Mouse (Mus musculus): ENCODE results near the gene Gm30302. TPM values are rescaled to one million over a fixed set of nuclear protein-coding genes. Genes with fewer than 3 reads are reported as not detected.

Gm30302 gene
- 0.14 TPM in 1 of 2 replicates, not detected in the other for polyA plus RNA-seq (2014; fragmentation: Nextera tagmentation; extraction: Ambion mirVana)

DNA sequence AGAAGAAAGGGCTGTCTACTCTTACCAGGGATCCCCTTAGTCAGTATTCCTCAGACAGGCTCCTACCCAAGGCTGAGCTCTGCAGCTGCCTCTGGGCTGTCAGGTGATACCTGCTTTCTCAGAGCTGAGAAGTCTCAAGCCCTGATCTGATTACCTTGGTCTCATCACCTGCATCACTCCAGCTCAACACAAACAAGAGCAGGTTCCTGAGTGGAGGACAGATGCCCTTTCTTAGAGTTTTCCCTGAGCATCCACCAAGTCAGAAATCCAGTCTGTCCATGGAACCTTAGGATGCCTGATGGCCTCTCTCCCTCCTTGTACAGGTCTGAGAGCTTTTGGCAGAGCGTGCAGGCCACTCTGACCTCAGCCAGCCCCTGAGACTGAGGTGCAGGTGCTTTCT, at the start of gene Gm30302:
Gene Gm30302, minus strand, starts transcription at position 101 of the 400 bp plus-strand sequence.
- Histone ChIP-seq H3K9me3 (ENCODE audit: control insufficient read depth, low read length) (no peaks in the 10 kb centered on the region), H3K4me1 (replicated peaks; ENCODE audit: control insufficient read depth, insufficient read depth, low read length) (no peaks in the 10 kb centered on the region), H3K4me2 (no peak within 1 kb of the TSS), H3K9ac (ENCODE audit: low read depth, low read length) (no peak within 1 kb of the TSS), H3K27ac (ENCODE audit: low read depth, low read length) (no peak within 1 kb of the TSS), H3K36me3 (ENCODE audit: control insufficient read depth, insufficient read depth, low read length) (no peaks in the 10 kb centered on the region), H3K4me3 (ENCODE audit: low read depth, low read length) (no peak within 1 kb of the TSS), H3K27me3 (replicated peaks; ENCODE audit: control insufficient read depth, insufficient read depth, low read length) (no peaks in the 10 kb centered on the region)
- ATAC-seq (replicated peaks; ENCODE audit: low FRiP score) (no peak), DNase-seq (ENCODE audit: low spot score) (no peak)
- 83% methylated on average over 1 of the region's 1 CpGs for WGBS

DNA sequence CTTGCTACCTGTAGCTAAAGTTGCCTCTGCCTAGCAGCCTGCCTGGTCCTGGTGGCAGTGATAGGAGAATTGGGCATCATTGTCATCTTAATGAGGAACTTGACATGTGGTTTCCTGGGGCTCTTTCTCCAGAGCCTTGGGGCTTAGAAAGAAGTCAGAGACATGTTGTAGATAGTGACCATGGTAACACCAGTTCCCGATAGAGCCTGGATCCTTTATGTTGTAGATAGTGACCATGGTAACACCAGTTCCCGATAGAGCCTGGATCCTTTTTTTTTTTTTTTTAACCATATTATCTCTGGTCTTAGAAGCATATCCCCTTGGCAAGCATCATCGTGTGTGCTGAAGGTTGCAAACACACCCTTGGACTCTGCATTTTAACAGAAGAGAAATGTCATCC, 48.0 kb upstream of the Gm30302 start:
- Histone ChIP-seq H3K27me3 (replicated peaks; ENCODE audit: control insufficient read depth, insufficient read depth, low read length) (no peaks in the 10 kb centered on the region), H3K4me2 (no peak overlapping the region), H3K9ac (ENCODE audit: low read depth, low read length) (no peak overlapping the region), H3K36me3 (ENCODE audit: control insufficient read depth, insufficient read depth, low read length) (no peaks in the 10 kb centered on the region), H3K4me3 (ENCODE audit: low read depth, low read length) (no peak overlapping the region), H3K27ac (ENCODE audit: low read depth, low read length) (no peak overlapping the region), H3K4me1 (replicated peaks; ENCODE audit: control insufficient read depth, insufficient read depth, low read length) (no peaks in the 10 kb centered on the region), H3K9me3 (ENCODE audit: control insufficient read depth, low read length) (no peaks in the 10 kb centered on the region; the same call in 1 of the 2 replicates)
- 13% methylated on average over 3 of the region's 3 CpGs for WGBS
- DNase-seq (ENCODE audit: low spot score) (no peak), ATAC-seq (replicated peaks; ENCODE audit: low FRiP score) (no peak)

DNA sequence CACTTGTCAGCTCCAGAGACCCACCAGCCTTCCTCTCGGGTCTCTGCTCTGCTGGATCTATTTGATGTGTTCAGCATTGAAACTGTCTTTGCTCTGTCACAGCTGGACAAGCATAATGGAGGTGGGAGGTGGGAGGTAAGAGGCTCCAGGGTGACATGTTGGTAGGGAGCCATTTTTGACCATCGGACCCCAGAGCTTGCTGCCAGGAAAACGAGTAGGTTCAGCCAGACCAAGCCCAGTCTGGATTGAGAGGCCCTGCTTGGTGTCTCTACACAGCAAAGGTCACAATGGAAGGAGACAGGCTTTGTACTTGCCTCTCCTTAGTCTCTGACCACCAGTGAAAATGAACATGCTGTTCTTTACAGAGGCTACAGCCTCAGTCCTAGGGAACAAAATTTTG, 47.3 kb upstream of the Gm30302 start:
- Histone ChIP-seq H3K36me3 (ENCODE audit: control insufficient read depth, insufficient read depth, low read length) (no peaks in the 10 kb centered on the region), H3K27ac (ENCODE audit: low read depth, low read length) (no peak overlapping the region), H3K4me1 (replicated peaks; ENCODE audit: control insufficient read depth, insufficient read depth, low read length) (no peaks in the 10 kb centered on the region), H3K9ac (ENCODE audit: low read depth, low read length) (no peak overlapping the region), H3K4me2 (no peak overlapping the region), H3K27me3 (replicated peaks; ENCODE audit: control insufficient read depth, insufficient read depth, low read length) (no peaks in the 10 kb centered on the region), H3K4me3 (ENCODE audit: low read depth, low read length) (no peak overlapping the region), H3K9me3 (ENCODE audit: control insufficient read depth, low read length) (no peaks in the 10 kb centered on the region; the same call in 1 of the 2 replicates)
- DNase-seq (ENCODE audit: low spot score) (no peak), ATAC-seq (replicated peaks; ENCODE audit: low FRiP score) (no peak)
- WGBS = 60% methylated on average over 3 of the region's 3 CpGs

DNA sequence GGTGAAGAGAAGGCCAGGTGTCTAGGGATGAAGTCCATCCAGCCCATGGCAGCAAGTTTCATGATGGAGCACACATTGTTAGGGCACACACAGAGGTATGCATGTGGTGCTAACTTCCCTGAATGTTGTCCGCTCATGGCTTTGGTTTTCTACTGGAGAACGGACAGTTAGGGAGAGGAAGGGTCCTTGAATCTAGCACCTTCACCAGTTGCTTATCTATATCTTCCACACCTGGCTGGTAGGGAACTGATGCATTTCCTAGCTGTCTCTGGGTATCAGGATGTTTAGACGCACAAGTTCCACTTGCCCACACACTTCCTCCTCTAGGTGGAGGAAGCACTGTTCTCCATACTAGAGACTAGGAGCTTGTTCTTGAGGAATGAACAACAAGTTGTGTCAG, 46.9 kb upstream of the Gm30302 start:
- Histone ChIP-seq H3K4me1 (replicated peaks; ENCODE audit: control insufficient read depth, insufficient read depth, low read length) (no peaks in the 10 kb centered on the region), H3K4me3 (ENCODE audit: low read depth, low read length) (no peak overlapping the region), H3K4me2 (no peak overlapping the region), H3K36me3 (ENCODE audit: control insufficient read depth, insufficient read depth, low read length) (no peaks in the 10 kb centered on the region), H3K9ac (ENCODE audit: low read depth, low read length) (no peak overlapping the region), H3K9me3 (ENCODE audit: control insufficient read depth, low read length) (no peaks in the 10 kb centered on the region; the same call in 1 of the 2 replicates), H3K27ac (ENCODE audit: low read depth, low read length) (no peak overlapping the region), H3K27me3 (replicated peaks; ENCODE audit: control insufficient read depth, insufficient read depth, low read length) (no peaks in the 10 kb centered on the region)
- DNase-seq (ENCODE audit: low spot score) (no peak), ATAC-seq (replicated peaks; ENCODE audit: low FRiP score) (no peak)
- WGBS = 66% methylated on average over 3 of the region's 3 CpGs

DNA sequence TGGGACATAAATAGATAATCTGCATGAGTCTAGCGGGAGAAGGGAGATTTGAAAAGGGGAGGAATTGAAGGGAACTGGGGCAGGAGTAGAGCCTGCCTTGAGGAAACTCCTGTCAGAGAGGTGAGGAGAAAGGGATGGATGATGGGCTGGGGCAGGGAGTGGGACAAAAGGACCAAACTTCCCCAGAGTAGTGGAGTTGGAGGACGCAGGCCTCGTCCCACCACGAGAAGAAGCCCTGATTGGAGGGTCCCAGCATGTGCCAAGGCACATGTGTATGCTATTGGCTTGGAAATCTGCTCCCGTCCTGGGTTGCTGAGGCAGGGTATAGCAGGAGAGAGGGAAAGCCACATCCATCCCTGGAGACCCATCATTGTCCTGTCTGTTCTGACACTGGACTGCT, 45.3 kb upstream of the Gm30302 start:
- ATAC-seq (replicated peaks; ENCODE audit: low FRiP score) (no peak), DNase-seq (ENCODE audit: low spot score) (no peak)
- Histone ChIP-seq H3K27ac (ENCODE audit: low read depth, low read length) (no peak overlapping the region), H3K9me3 (ENCODE audit: control insufficient read depth, low read length) (no peaks in the 10 kb centered on the region; the same call in 1 of the 2 replicates), H3K27me3 (replicated peaks; ENCODE audit: control insufficient read depth, insufficient read depth, low read length) (no peaks in the 10 kb centered on the region), H3K4me1 (replicated peaks; ENCODE audit: control insufficient read depth, insufficient read depth, low read length) (no peaks in the 10 kb centered on the region), H3K9ac (ENCODE audit: low read depth, low read length) (no peak overlapping the region), H3K4me2 (no peak overlapping the region), H3K36me3 (ENCODE audit: control insufficient read depth, insufficient read depth, low read length) (no peaks in the 10 kb centered on the region), H3K4me3 (ENCODE audit: low read depth, low read length) (no peak overlapping the region)
- 75% methylated on average over 5 of the region's 5 CpGs for WGBS

DNA sequence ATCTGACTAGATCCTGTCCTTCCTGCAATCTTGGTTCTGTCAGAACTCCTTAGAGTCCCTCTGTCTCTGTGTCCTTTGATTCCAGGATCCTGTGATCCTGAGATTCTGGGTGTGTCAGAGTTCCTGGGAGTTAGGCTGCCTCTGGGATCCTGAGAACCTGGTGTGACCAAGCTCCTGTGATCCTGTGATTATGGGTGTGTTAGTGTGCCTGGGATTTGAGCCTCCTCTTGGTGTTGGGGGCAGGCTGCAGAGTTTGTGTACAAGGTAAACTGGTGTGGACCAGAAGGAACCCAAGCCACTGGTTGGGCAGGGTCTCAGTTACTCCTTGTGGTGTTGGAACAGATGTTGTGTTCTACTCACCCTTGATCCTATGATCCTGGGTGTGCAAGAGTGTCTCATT, 42.4 kb upstream of the Gm30302 start:
- no peak overlapping the region for H3K4me2 ChIP-seq
- H3K9ac ChIP-seq (ENCODE audit: low read depth, low read length) = no peak overlapping the region
- DNase-seq (ENCODE audit: low spot score) (no peak), ATAC-seq (replicated peaks; ENCODE audit: low FRiP score) (no peak)
- no peak overlapping the region for H3K4me3 ChIP-seq (ENCODE audit: low read depth, low read length)
- H3K9me3 ChIP-seq (ENCODE audit: control insufficient read depth, low read length) = no peaks in the 10 kb centered on the region; the same call in 1 of the 2 replicates
- H3K36me3 ChIP-seq (ENCODE audit: control insufficient read depth, insufficient read depth, low read length) = no peaks in the 10 kb centered on the region
- H3K27me3 ChIP-seq (replicated peaks; ENCODE audit: control insufficient read depth, insufficient read depth, low read length) = no peaks in the 10 kb centered on the region
- H3K27ac ChIP-seq (ENCODE audit: low read depth, low read length) = no peak overlapping the region
- no peaks in the 10 kb centered on the region for H3K4me1 ChIP-seq (replicated peaks; ENCODE audit: control insufficient read depth, insufficient read depth, low read length)

DNA sequence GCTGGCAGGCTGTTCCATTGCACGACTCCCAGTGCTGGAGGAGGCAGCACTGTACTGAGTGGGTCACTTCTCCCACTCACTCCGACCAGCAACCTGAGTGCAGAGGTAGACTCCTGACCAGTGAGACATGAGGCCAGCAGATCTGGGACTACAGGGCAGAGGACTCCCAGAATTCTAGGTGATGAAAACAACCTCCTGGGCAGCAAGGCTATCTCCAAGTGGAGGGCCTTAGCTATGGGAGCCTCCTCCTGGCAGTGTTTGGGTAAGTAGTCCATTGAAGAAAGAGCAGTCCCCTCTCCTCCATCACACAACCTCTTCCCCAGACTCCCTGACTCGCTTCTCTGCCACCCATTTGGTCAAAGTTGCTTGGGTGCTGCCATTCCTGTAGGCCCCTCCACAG, 31.6 kb upstream of the Gm30302 start:
- WGBS = 75% methylated on average over 3 of the region's 3 CpGs

DNA sequence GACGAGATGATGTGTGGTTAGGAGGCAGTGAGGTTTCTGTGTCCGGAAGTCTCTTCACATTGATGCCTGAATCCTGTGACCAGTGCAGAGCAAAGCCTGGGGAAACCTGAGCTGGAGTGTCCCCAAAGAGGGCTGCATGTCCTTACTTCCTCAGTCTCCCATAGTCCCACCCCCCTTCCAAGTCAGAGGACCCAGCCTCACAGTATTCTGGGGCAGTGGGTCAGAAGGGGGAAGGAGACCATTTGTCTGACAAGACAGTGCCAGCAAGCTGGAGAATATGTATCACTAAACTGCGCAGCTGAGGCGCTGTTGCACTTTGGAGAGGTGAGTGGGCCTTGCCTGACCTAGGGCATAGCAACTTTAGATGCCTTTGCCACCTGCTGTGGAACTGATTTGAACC, 26.5 kb upstream of the Gm30302 start:
- 79% methylated on average over 4 of the region's 4 CpGs for WGBS
- Histone ChIP-seq H3K4me2 (no peak overlapping the region), H3K4me1 (replicated peaks; ENCODE audit: control insufficient read depth, insufficient read depth, low read length) (no peaks in the 10 kb centered on the region), H3K27ac (ENCODE audit: low read depth, low read length) (no peak overlapping the region), H3K9me3 (ENCODE audit: control insufficient read depth, low read length) (no peaks in the 10 kb centered on the region), H3K4me3 (ENCODE audit: low read depth, low read length) (no peak overlapping the region), H3K9ac (ENCODE audit: low read depth, low read length) (no peak overlapping the region), H3K36me3 (ENCODE audit: control insufficient read depth, insufficient read depth, low read length) (no peaks in the 10 kb centered on the region), H3K27me3 (replicated peaks; ENCODE audit: control insufficient read depth, insufficient read depth, low read length) (no peaks in the 10 kb centered on the region)
- ATAC-seq (replicated peaks; ENCODE audit: low FRiP score) (no peak), DNase-seq (ENCODE audit: low spot score) (peak; percentile 19)

More for the DNA sequence above, 31.6 kb upstream of the Gm30302 start:
- no peak overlapping the region for H3K27ac ChIP-seq (ENCODE audit: low read depth, low read length)
- no peaks in the 10 kb centered on the region for H3K9me3 ChIP-seq (ENCODE audit: control insufficient read depth, low read length)
- no peaks in the 10 kb centered on the region for H3K36me3 ChIP-seq (ENCODE audit: control insufficient read depth, insufficient read depth, low read length)
- no peaks in the 10 kb centered on the region for H3K4me1 ChIP-seq (replicated peaks; ENCODE audit: control insufficient read depth, insufficient read depth, low read length)
- no peak overlapping the region for H3K4me2 ChIP-seq
- ATAC-seq (replicated peaks; ENCODE audit: low FRiP score) (no peak), DNase-seq (ENCODE audit: low spot score) (no peak)
- no peaks in the 10 kb centered on the region for H3K27me3 ChIP-seq (replicated peaks; ENCODE audit: control insufficient read depth, insufficient read depth, low read length)
- H3K4me3 ChIP-seq (ENCODE audit: low read depth, low read length) = no peak overlapping the region
- H3K9ac ChIP-seq (ENCODE audit: low read depth, low read length) = no peak overlapping the region

DNA sequence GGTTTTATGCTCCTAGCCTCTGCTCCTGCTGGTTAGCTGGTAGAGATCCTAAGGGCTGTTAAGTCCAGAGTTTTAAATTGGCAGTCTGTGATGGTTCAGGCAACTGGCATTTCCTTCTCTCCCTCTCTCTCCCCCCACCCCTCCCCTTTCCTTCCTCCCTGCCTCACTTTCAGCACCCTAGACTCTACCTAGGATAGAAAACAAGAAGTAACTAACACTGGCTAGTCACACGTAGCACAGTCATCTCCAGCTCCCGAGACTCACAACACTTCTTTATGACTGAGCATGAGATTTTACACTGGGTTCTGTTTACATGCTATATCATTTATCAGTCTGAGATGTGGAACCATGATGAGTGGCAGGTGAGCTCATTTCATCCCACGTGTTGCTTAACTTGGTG, 16.2 kb upstream of the Gm30302 start:
- no peaks in the 10 kb centered on the region for H3K36me3 ChIP-seq (ENCODE audit: control insufficient read depth, insufficient read depth, low read length)
- ATAC-seq (replicated peaks; ENCODE audit: low FRiP score) (no peak), DNase-seq (ENCODE audit: low spot score) (no peak)
- 68% methylated on average over 3 of the region's 3 CpGs for WGBS
- H3K4me1 ChIP-seq (replicated peaks; ENCODE audit: control insufficient read depth, insufficient read depth, low read length) = no peaks in the 10 kb centered on the region
- no peak overlapping the region for H3K4me2 ChIP-seq
- no peak overlapping the region for H3K4me3 ChIP-seq (ENCODE audit: low read depth, low read length)
- no peaks in the 10 kb centered on the region for H3K27me3 ChIP-seq (replicated peaks; ENCODE audit: control insufficient read depth, insufficient read depth, low read length)
- H3K27ac ChIP-seq (ENCODE audit: low read depth, low read length) = no peak overlapping the region
- H3K9me3 ChIP-seq (ENCODE audit: control insufficient read depth, low read length) = no peaks in the 10 kb centered on the region
- no peak overlapping the region for H3K9ac ChIP-seq (ENCODE audit: low read depth, low read length)

Measured in liver, embryonic 11.5 days (tissue).